Mouse (Mus musculus) heart, postnatal 0 days (tissue): Measurements from ENCODE around the gene Cd101. TPM values are rescaled to one million over a fixed set of nuclear protein-coding genes. Genes with fewer than 3 reads are reported as not detected.

Source experiments
- ATAC-seq: fragments of 200-750 bp; cut with Nextera tagmentation; 2 replicates; pipeline ENCODE4 v1.8.0; 2017; ENCODE audit warnings: low read depth, moderate number of reproducible peaks, moderate library complexity; ENCODE audit not compliant: insufficient read depth
- DNase-seq: peaks from one replicate; pipeline ENCODE4 v3.0.0-alpha.2; 2016; ENCODE audit warnings: low spot score
- H3K27ac ChIP-seq: fragments of 300-500 bp; sonication (generic); 2 replicates; pipeline ENCODE4 v1.5.1; 2014; ENCODE audit warnings: low read depth, mild to moderate bottlenecking
- H3K27me3 ChIP-seq: fragments of 300-500 bp; sonication (generic); 2 replicates; pipeline ENCODE4 v1.6.1; 2014; ENCODE audit warnings: low read length, mixed read lengths; ENCODE audit not compliant: control insufficient read depth, insufficient read depth
- H3K36me3 ChIP-seq: fragments of 300-500 bp; sonication (generic); replicated peaks from 2 replicates; pipeline ENCODE4 v1.6.1; 2014; ENCODE audit warnings: low read length, mixed read lengths; ENCODE audit not compliant: control insufficient read depth, insufficient read depth
- H3K4me1 ChIP-seq: fragments of 300-500 bp; sonication (generic); 2 replicates; pipeline ENCODE4 v1.6.1; 2014; ENCODE audit warnings: antibody characterized with exemption; ENCODE audit not compliant: control insufficient read depth, insufficient read depth
- H3K4me2 ChIP-seq: fragments of 300-500 bp; sonication (generic); 2 replicates; pipeline ENCODE4 v1.6.1; 2014; ENCODE audit warnings: low read depth, mild to moderate bottlenecking, low read length, moderate library complexity
- H3K4me3 ChIP-seq: fragments of 300-500 bp; sonication (generic); 2 replicates; pipeline ENCODE4 v1.5.1; 2014; ENCODE audit warnings: low read depth, low read length
- H3K9ac ChIP-seq: fragments of 300-500 bp; sonication (generic); replicated peaks from 2 replicates; pipeline ENCODE4 v1.6.1; 2014; ENCODE audit warnings: low read depth, low read length, mixed read lengths
- H3K9me3 ChIP-seq: fragments of 300-500 bp; sonication (generic); replicated peaks from 2 replicates; pipeline ENCODE4 v1.6.1; 2016; ENCODE audit warnings: low read length; ENCODE audit not compliant: control insufficient read depth
- CTCF ChIP-seq: IDR thresholded peaks from 2 replicates; pipeline ENCODE4 v1.5.1; 2016; ENCODE audit warnings: antibody characterized with exemption, control low read depth, low read depth
- EP300 ChIP-seq: IDR thresholded peaks from 2 replicates; pipeline ENCODE4 v1.6.1; 2016; ENCODE audit warnings: antibody characterized with exemption, low read depth
- WGBS: fragments of 180-500 bp; shearing (Covaris S2); extraction: QIAGEN DNeasy Blood & Tissue Kit; methylation state at CpG from one replicate; pipeline ENCODE4 v1.1.7; 2014; 5-methylcytosine and 5-hydroxymethylcytosine counted together
- polyA plus RNA-seq: library from polyadenylated mRNA; unstranded; fragments of >200 nt; fragmentation: Nextera tagmentation; extraction: Ambion mirVana; gene quantifications from 2 replicates; pipeline ENCODE4 v1.2.1, GENCODE M21; 2015
- total RNA-seq: library from RNA; depleted of rRNA; stranded (reverse); fragments of >200 nt; gene quantifications from 2 replicates; pipeline ENCODE4 v1.2.3, GENCODE M21; 2014; ENCODE audit warnings: low replicate concordance

Gene Cd101
- total and polyA plus RNA-seq, 2 experiments from 2014 or later, result 0.26 to 1.8 TPM

GRCm38 (mm10) chr3:101051601-101052000, 22.2 kb upstream of the Cd101 start:
- peaks cover 17% of the 10 kb centered on the region for H3K36me3 ChIP-seq
- TF ChIP-seq CTCF (no peak), EP300 (no peak)
- H3K4me2 ChIP-seq, result no peak overlapping the region
- ATAC-seq (no peak), DNase-seq (no peak)
- no peak overlapping the region for H3K9ac ChIP-seq
- H3K9me3 ChIP-seq, result no peaks in the 10 kb centered on the region
- H3K4me3 ChIP-seq, result no peak overlapping the region
- peaks cover 9% of the 10 kb centered on the region; the same call in 1 of the 2 replicates for H3K4me1 ChIP-seq
- peak overlapping the region; percentile 5; the same call in 1 of the 2 replicates for H3K27ac ChIP-seq
- no peaks in the 10 kb centered on the region for H3K27me3 ChIP-seq
- WGBS, result 59% methylated on average over 4 of the region's 4 CpGs

GRCm38 (mm10) chr3:101049997-101050396, 20.6 kb upstream of the Cd101 start:
- H3K27me3 ChIP-seq, result no peaks in the 10 kb centered on the region
- TF ChIP-seq CTCF (no peak), EP300 (no peak)
- DNase-seq, result no peak
- H3K27ac ChIP-seq, result no peak overlapping the region
- H3K9me3 ChIP-seq, result no peaks in the 10 kb centered on the region
- H3K4me2 ChIP-seq, result no peak overlapping the region
- WGBS, result 73% methylated on average over 9 of the region's 9 CpGs
- H3K4me3 ChIP-seq, result no peak overlapping the region
- no peak for ATAC-seq
- H3K36me3 ChIP-seq, result peaks cover 11% of the 10 kb centered on the region; the same call in 1 of the 2 replicates
- H3K9ac ChIP-seq, result no peak overlapping the region
- peaks cover 18% of the 10 kb centered on the region for H3K4me1 ChIP-seq

- WGBS, result 78% methylated on average over 2 of the region's 2 CpGs
- Histone ChIP-seq H3K4me1 (peaks cover 20% of the 10 kb centered on the region), H3K9ac (no peak overlapping the region), H3K9me3 (no peaks in the 10 kb centered on the region), H3K27ac (no peak overlapping the region), H3K36me3 (peaks cover 11% of the 10 kb centered on the region; the same call in 1 of the 2 replicates), H3K27me3 (no peaks in the 10 kb centered on the region), H3K4me3 (no peak overlapping the region), H3K4me2 (no peak overlapping the region)
- TF ChIP-seq EP300, result no peak
- no peak for TF ChIP-seq CTCF
- no peak for ATAC-seq
- no peak for DNase-seq
Measured at GRCm38 (mm10) chr3:101048781-101049180, 19.4 kb upstream of the Cd101 start.

GRCm38 (mm10) chr3:101047586-101048275, 18.4 kb upstream of the Cd101 start:
- H3K4me3 ChIP-seq, result no peak overlapping the region
- no peaks in the 10 kb centered on the region for H3K27me3 ChIP-seq
- H3K36me3 ChIP-seq, result peaks cover 21% of the 10 kb centered on the region
- H3K4me1 ChIP-seq, result peaks cover 20% of the 10 kb centered on the region
- no peak overlapping the region for H3K27ac ChIP-seq
- no peak overlapping the region for H3K9ac ChIP-seq
- DNase-seq, result peak; percentile 34
- TF ChIP-seq CTCF (no peak), EP300 (no peak)
- H3K4me2 ChIP-seq, result no peak overlapping the region
- peak; percentile 28; the same call in 1 of the 2 replicates for ATAC-seq
- WGBS, result 73% methylated on average over 15 of the region's 15 CpGs
- H3K9me3 ChIP-seq, result no peaks in the 10 kb centered on the region

GRCm38 (mm10) chr3:101045431-101045830, 16.1 kb upstream of the Cd101 start:
- DNase-seq, result peak; percentile 58
- Histone ChIP-seq H3K9ac (no peak overlapping the region), H3K36me3 (peaks cover 33% of the 10 kb centered on the region), H3K4me1 (peaks cover 12% of the 10 kb centered on the region), H3K9me3 (no peaks in the 10 kb centered on the region), H3K27ac (peak overlapping the region; percentile 59), H3K4me3 (no peak overlapping the region), H3K4me2 (no peak overlapping the region), H3K27me3 (no peaks in the 10 kb centered on the region)
- whole genome bisulfite sequencing, result 34% methylated on average over 15 of the region's 15 CpGs
- no peak for TF ChIP-seq EP300
- no peak for TF ChIP-seq CTCF
- peak; percentile 81 for ATAC-seq
